Mouse (Mus musculus) heart, postnatal 10 days (tissue): Measurements from ENCODE around the gene Phlda3. TPM values are rescaled to one million over a fixed set of nuclear protein-coding genes. Genes with fewer than 3 reads are reported as not detected.

Experiments
- DNase-seq, 2 experiments: peaks; one replicate each; pipeline ENCODE4 v3.0.0; 2021
- intact Hi-C: fragments of 180-260 bp; cut with DNase I; formaldehyde crosslinking; loops from one replicate; pipeline ENCODE4 v1.15.1; 2025
- total RNA-seq, 2 experiments: library from RNA; stranded (reverse); gene quantifications; 2 replicates each; pipeline ENCODE4 v1.2.3; 2021

Phlda3 gene
- total RNA-seq = 10 to 100 TPM; 35.4 to 36.7 TPM

DNA sequence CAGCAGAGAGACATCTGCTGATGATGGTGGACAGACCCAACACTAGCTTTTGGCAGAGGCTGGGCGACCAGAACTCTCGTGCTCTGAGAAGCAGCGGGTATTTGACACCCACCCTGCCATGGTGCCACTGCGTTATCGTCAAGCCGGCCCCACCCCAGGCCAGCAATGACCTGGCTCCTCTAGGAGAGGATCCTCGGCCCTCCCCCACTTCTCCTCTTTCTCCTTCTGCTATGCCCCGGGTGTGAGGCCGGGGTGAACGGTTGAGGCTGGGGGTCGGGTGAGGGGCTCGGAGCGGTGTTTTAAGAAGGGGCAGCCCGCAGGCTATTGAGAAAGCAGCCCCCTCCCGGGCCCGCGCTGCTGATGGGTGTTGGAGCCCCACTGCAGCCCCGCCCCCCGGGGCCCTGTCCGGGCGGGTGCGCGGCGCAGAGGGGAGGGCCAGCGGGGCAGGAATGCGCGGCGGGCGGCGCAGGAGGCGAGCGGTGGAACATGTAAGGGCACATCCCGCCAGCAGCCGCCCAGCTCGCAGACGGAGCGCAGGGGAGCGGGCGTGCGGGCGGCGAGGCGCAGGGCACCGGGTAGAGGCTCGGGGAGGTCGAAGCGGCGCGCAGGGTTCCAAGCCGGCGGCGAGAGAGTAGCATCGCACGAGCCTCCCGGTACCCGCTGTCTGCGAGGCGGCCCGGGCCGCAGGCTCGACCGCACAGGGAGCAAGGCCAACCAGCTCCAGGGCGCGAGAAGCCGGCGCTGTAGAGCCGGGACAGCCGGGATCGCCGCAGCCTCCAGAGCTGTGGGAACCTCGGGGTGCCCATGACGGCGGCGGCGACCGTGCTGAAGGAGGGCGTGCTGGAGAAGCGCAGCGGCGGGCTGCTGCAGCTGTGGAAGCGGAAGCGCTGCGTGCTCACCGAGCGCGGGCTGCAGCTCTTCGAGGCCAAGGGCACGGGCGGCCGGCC, at the start of gene Phlda3:
Gene Phlda3, plus strand, starts transcription at position 475 of the 947 bp plus-strand sequence.
- intact Hi-C loops = loop anchor here (2.0 kb wide), 1 partner anchor 15 kb away; no protein-coding TSS in a partner anchor

DNA sequence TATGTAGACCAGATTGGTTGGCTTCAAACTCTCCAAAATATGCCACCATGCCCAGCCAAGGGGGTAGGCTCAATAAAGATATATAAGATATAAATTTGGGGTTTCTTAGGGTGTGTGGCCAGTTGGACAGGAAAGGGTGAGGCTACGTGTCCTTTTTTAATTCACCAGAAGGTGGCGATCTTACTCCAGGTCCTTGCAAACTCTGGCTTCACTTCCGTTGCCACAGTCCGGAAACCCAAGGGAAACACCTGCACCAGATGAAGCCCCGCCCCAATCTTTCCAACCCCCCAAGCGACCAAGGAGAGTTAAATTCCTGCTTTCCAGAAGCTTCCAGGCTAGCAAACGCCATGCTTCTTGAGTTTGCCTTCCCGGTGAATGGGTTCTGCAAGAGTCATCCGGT, 46.4 kb upstream of the Phlda3 start:
- peak; percentile 84 to 91 for DNase-seq
- intact Hi-C loops = loop anchor here (1.0 to 5.0 kb wide), 3 partner anchors 34 to 108 kb away; no protein-coding TSS in a partner anchor

More for the DNA sequence above, at the start of gene Phlda3:
- peak; percentile 86 to 91 for DNase-seq

- intact Hi-C loops = loop anchor here (1.0 to 5.0 kb wide), 3 partner anchors 33 to 107 kb away; no protein-coding TSS in a partner anchor
- DNase-seq = no peak
Measured at GRCm38 (mm10) chr1:135719983-135720382, 45.9 kb upstream of the Phlda3 start, which contains the start of gene Csrp1. Csrp1 (plus strand) TSS chr1:135720061.

DNA sequence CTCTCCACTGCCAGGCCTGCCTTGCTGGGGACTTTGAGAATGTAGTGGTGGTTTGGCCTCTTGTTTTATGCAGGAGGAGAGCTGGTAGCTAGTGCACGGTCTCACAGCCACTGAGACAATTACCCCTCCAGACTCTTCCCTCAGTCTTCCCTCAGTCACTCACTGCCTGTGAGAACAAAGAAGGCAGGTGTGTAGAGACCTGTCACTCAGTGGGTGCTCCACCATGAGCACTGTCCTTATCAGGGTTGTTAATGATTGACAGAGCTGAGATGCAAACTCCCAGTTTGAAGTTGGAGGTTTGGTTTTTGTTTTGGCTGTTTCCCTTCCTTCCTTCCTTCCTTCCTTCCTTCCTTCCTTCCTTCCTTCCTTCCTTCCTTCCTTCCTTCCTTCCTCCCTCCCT, 42.9 kb upstream of the Phlda3 start:
- intact Hi-C loops = no loop called here
- no peak for DNase-seq

DNA sequence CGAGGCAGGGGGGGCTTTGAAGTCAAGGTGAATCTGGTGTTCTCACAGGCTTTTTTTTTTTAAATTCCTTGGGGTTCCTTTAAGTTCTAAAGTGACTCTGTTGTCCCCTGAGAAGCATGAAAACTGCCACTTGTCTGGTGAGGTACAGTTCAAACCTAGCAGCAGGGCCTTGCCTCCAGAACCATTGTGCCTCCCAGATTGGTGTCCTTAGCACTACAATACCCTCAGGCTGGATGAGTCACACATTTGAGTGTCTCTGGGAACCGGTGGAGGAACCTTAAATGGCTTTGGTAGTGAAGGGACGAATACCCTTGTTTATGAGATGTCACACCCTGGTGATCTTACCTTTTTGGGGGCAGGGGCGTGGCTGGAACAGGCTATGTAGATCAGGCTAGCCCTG, 41.8 kb upstream of the Phlda3 start:
- intact Hi-C loops = no loop called here
- DNase-seq = no peak

DNA sequence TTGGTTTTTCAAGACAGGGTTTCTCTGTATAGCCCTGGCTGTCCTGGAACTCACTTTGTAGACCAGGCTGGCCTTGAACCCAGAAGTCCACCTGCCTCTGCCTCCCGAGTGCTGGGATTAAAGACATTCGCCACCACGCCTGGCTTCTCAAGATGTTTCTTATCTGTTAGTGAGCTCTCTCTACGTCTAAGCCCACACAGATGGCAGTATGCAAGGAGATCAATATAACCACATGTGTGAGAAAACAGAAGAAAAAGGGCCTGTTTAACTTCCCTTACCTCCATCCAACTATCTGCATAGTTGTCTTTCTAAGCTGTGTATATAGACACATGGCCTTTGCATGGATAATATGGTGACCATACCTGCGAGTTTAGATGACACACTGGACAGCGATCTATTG, 40.6 kb upstream of the Phlda3 start:
- intact Hi-C loops = no loop called here
- no peak for DNase-seq

DNA sequence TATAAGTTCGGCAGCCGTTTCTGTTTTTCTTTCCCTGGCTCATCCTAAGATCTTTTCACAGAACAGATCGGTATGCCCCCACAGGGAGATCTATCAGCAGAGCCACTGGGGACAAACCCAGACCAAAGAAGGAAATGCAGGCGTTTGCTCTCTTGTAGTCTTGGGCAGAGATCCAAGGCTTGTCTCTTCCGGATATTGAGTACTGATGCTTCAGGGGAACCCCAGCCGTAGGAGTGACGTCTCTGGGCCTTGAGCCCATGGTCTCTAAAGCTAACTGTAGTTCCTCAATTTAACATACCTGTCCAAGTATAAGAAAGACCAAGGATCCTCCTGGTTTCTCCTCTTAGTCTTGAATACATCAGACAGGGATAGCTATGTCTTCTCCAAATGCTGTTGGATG, 40.0 kb upstream of the Phlda3 start:
- DNase-seq = peak; percentile 64 to 68
- intact Hi-C loops = no loop called here

DNA sequence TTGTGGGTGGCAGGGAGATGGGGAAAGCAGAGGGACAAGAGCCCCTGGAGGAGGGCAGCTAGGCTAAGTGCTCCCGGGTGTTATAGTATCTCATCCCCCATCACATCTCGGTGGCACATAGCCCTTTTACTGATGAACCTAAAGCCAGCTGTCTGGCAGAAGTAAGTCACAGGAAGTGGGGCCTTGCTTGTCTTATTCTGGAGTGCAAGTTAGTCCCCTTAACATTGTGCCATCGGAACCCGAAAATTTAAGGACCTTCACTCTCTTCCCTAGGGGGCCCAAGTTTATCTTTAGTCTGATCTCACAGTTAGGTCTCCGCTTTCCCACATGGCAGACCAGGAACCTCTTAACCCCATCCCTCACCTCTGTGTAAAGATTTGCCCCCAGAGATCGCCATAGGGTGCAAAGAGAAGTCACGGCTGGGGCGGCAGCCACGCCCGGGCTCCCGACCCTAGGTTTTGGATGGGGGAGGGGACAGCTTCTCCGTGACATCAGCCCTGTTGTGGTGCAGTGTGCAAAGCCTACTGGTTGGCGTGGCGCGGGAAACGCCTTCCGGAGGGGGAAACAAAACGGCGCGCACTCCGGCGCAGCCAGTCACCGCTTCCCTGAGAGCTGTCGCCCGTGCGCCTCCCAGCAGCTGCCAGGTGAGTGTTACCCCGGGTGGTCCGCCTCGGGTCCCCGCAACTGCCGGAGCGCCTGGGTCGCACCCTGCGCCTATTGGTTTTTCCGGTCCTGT, 37.1 kb upstream of the Phlda3 start:
- DNase-seq = peak; percentile 93 to 94
- intact Hi-C loops = no loop called here

DNA sequence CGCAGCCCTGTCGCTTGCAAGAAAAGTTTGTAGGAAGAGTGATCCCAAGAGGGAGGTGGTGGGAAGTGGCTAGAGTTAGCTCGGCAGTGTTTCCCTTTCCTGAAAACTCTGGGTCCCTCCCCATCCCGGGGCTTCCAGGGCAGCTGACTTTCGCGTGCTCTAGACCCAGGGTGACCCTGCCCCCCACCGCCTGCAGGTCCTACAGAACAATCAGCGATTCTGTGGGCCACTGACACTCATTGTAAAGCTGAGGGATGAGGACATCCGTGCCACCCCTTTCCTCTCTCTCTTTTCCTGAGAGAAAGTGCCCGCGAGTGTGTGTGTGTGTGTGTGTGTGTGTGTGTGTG, 36.6 kb upstream of the Phlda3 start:
- DNase-seq = no peak
- intact Hi-C loops = no loop called here

DNA sequence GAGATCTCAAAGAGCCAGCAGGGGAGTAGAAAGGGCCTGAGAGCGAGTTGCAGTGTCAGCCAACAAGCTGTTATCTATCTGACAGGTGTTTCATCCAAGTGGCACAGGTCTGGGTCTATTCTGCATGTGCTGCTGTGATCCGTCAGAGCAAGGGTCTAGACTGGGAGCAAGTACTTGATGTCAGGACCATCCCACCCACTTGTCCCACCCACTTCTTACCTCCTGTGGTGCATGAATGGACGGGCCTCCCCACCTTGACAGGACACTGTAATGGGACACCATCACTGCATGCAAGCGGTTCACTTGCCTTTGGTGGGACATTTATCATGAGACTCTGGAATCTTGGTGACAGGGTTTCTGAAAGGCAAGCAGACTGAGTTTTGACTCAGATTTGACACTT, 36.1 kb upstream of the Phlda3 start:
- intact Hi-C loops = no loop called here

DNA sequence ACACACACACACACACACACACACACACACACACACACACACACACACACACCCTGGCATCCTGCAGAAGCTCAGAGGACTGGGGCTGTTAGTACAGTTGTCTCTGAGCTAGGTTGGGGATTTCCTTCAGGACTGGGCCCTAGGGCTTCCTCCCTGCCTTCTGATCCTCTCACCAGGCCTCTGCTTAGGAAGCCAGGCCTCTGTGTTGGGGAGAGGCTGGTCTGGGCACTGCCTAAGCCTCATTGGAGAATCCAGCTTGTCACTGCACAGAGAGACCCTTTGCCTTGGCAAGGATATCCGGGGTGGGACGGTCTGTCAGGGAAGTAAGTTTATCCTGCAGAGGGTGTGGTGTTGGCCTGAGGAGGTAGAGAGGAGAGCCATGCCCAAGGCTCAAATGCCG, 35.6 kb upstream of the Phlda3 start:
- no peak for DNase-seq
- intact Hi-C loops = no loop called here

More for the DNA sequence above, 36.1 kb upstream of the Phlda3 start:
- no peak for DNase-seq

GRCm38 (mm10) chr1:135731393-135731792, 34.5 kb upstream of the Phlda3 start:
- no peak for DNase-seq
- intact Hi-C loops = no loop called here

DNA sequence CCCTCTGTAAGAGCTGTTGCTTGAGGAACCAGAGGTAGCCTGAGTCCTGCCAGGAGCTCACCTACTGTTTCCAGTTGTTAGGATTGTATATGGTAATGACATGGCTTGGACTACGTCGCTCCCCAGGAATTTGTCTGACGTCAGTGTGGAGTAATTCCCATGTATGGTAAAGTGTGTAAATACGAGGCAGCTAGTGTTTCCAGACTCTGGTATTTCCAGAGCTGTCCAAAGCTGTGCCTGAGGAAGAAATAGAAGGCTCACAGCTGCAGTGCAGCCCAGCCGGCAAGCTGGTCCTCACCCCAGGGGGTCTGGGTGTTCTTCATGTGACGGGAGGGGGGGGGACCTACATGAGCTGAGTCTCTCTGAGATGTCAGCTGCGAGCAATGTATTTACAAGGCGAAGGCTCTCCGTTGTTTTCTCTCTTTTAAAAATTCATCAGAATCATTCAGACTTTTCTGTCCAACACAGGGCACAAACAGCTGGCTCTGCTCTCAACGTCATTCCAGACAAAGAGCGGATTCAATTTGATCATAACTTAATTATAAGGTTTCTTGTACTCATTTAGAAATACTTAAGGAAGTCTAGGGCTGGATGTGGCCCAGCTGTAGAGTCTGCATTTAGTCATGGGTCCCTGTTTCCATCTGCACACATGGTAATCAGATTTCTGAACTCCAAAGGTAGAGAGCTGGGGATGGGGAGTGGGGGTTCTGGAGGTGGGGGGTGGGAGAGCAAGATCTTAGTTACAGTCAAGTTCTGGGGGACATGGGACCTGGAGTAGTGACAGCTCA, 33.8 kb upstream of the Phlda3 start:
- peak; percentile 46 to 61 for DNase-seq
- intact Hi-C loops = no loop called here

DNA sequence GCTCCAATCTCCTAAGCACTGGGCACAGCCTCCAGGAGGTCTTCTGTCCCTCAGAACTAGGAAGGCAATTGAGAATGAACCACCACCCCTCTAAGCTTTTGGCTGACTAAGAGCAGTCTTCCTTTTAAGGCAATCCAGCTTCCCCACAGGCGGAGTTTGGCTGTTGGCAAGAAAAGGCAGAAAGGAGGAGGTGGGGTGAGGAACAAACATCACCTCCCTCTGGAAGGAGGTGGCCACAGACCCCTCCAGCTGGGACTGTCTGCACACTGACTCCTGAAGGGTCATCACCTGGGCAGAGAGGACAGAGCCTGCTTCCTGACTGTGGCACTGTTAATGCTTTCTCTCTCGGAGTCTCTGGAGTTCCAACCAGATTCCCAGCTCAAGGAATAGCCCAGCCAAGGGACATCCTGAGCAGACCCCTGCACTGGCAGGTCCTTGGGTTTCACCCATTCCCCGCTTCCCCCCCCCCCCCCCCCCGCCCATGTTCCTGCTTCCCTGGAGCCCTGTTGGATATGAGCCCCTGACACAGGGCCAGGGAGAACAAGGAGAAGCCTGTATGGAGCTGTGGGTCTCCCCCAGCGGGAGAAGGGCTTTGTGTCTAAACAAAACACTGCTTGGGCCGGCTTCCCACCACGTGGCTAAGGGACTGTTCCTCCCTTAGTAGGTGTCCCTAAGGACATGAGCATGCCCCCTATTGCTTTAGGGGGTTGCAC, 31.5 kb upstream of the Phlda3 start:
- DNase-seq = peak; percentile 66 to 74
- intact Hi-C loops = no loop called here

DNA sequence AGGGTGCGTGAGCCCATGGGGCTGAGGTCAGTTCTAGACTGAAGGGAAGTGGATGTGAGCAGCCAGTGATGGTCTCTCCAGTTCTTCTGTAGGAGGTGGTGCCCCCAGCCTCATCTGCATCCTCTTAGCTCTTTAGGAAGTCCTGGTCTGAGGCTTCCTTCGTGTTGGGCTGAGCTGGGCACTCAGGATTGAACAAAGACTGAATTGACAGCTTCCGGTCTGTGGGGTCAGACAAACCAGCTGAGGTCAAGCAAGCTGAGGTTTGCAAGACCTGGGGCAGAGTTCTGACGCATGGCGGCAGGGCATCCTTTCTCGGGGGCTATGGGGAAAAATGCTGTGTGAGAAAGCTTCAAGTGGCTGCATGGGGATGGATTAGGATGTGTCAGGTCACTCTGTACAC, 30.5 kb upstream of the Phlda3 start:
- no peak for DNase-seq
- intact Hi-C loops = no loop called here

DNA sequence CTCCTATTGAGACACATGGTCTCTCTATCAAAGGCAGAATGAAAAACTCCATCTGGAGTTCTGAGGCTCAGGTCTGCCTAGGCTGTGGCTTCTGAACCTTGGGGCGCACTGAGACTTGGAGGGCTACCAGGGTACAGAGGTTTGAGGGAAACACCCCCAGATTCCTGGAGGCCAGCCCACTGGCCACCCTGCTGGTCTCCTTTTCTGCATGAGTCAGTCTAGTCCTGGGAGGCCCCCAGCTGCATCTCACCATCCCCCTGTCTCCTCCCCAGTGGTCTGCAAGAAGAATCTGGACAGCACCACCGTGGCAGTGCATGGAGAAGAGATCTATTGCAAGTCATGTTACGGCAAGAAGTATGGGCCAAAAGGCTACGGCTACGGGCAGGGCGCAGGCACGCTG, 20.9 kb upstream of the Phlda3 start:
- no peak for DNase-seq
- intact Hi-C loops = no loop called here

DNA sequence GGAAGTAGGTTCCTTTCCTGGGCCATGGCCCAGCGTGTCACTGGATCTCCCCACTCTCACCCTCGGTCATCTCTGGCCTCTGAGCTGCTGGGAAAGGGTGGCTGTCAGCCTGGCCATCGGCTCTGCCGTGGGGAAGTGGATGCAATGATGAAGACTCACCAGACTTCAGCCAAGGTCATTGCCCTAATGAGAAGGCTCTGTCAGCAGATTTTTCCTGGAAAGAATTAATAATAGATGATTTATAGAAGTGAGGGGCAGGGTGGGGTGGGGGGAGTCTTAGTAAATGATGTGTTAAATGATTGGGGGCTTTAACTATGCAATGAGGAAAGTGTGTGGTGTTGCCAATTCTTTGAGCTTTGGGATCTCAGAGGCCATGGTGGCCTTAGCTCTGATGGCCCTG, 19.7 kb upstream of the Phlda3 start:
- no peak for DNase-seq
- intact Hi-C loops = no loop called here

DNA sequence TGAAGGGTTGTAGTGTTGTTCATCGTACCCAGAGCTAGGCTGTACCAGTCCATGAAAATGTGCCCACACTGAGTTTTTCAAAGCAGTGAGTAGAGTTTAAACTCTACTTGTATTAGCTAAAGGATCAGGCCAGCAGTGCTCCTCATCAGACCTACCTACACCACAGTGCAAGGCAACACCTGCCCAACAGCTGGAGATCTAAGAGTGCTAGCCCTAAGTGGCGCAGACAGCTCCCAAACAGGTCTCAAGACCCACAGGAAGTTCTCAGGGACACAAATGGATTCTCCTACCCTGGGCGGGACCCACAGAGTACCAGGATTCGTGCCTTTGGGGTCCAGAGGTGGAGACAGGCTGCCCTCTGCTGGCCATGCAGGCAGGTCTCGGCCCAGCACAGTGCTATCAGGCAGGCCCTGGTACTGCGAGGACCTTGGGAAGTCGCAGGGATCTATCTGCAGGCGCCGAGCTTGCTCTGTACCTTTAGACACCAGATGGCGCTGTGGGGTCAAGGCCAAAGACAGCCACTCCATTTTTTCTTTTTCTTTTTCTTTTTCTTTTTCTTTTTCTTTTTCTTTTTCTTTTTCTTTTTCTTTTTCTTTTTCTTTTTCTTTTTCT, 13.1 kb upstream of the Phlda3 start:
- peak; percentile 96 to 98 for DNase-seq
- intact Hi-C loops = loop anchor here (1.0 kb wide), 2 partner anchors 28 to 34 kb away; no protein-coding TSS in a partner anchor

DNA sequence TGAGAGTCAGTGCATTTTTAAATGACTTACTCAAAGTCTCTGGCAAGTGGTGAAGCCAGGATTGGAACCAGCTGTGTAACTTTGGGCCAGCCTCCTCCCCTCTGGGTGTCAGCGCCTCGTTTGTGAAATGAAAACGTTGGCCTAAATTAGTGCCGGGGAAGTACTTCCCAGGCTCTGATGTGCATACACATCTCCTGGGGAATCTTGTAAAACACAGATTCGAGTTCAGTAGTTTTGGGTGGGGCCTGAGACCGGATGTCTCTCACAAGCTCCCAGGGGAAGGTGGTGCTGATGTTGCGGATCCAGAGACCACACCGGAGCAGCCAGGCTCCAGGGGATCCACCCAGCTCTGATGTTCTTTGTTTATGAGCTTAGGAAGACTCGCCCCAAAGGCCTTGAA, 10.6 kb upstream of the Phlda3 start:
- intact Hi-C loops = no loop called here
- DNase-seq = peak; percentile 85 to 87

DNA sequence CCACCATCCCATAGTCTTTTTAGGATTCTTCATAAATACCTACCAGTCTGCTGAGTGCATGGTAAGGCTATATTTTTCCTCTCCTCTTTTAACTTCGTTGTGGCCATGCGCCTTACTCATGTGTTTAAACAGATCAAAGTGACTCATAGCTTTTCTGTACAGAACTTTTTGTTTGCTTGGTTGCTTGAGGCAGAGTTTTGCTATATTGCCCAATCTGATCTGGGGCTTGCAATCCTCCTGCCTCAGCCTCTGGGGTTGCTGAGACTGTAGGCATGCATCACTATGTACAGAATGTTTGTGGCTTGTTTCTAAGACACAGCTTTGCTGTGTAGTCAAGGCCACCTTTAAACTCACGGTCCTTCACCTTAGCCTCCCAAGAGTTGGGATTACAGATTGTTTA, 10.0 kb upstream of the Phlda3 start:
- DNase-seq = no peak
- intact Hi-C loops = no loop called here
